Mouse (Mus musculus): ENCODE data around the gene Gnl2.

Gene Gnl2

GRCm38 (mm10) chr4:125002978-125003377 is 13.4 kb upstream of the Gnl2 start:
- no peak for DNase-seq (ENCODE audit: low read depth, low spot score)

- DNase-seq (ENCODE audit: low read depth, low spot score), result no peak
These were observed 11.5 kb upstream of the Gnl2 start for GRCm38 (mm10) chr4:125004886-125005285.

- DNase-seq (ENCODE audit: low read depth, low spot score), result no peak
These were observed 8.9 kb upstream of the Gnl2 start for GRCm38 (mm10) chr4:125007460-125007859.

- no peak for DNase-seq (ENCODE audit: low read depth, low spot score)
These were observed 8.2 kb upstream of the Gnl2 start for GRCm38 (mm10) chr4:125008220-125008619.

GRCm38 (mm10) chr4:125008712-125009111 is 7.7 kb upstream of the Gnl2 start:
- no peak for DNase-seq (ENCODE audit: low read depth, low spot score)

- no peak for DNase-seq (ENCODE audit: low read depth, low spot score)
These were observed 1.0 kb downstream of the Gnl2 start for GRCm38 (mm10) chr4:125017431-125017830.

GRCm38 (mm10) chr4:125020780-125021538 is 4.6 kb downstream of the Gnl2 start:
- peak; percentile 37 for DNase-seq (ENCODE audit: low read depth, low spot score)

GRCm38 (mm10) chr4:125029891-125030614 is 13.7 kb downstream of the Gnl2 start:
- DNase-seq (ENCODE audit: low read depth, low spot score), result peak; percentile 96

- DNase-seq (ENCODE audit: low read depth, low spot score), result no peak
These were observed 18.0 kb downstream of the Gnl2 start for GRCm38 (mm10) chr4:125034341-125034740.

- no peak for DNase-seq (ENCODE audit: low read depth, low spot score)
These were observed 28.1 kb downstream of the Gnl2 start for GRCm38 (mm10) chr4:125044454-125044853.

GRCm38 (mm10) chr4:125055385-125055784 is 39.0 kb downstream of the Gnl2 start:
- no peak for DNase-seq (ENCODE audit: low read depth, low spot score)

GRCm38 (mm10) chr4:125056476-125056875 is 40.1 kb downstream of the Gnl2 start:
- no peak for DNase-seq (ENCODE audit: low read depth, low spot score)

GRCm38 (mm10) chr4:125057273-125057672 is 40.9 kb downstream of the Gnl2 start:
- DNase-seq (ENCODE audit: low read depth, low spot score), result no peak

GRCm38 (mm10) chr4:125058033-125058432 is 41.6 kb downstream of the Gnl2 start:
- no peak for DNase-seq (ENCODE audit: low read depth, low spot score)

GRCm38 (mm10) chr4:125059025-125059424 is 42.6 kb downstream of the Gnl2 start:
- DNase-seq (ENCODE audit: low read depth, low spot score), result peak; percentile 76

- DNase-seq (ENCODE audit: low read depth, low spot score), result no peak
These were observed 47.4 kb downstream of the Gnl2 start for GRCm38 (mm10) chr4:125063829-125064228.

- peak; percentile 78 for DNase-seq (ENCODE audit: low read depth, low spot score)
These were observed 49.3 kb downstream of the Gnl2 start, which contains the start of gene Dnali1 for GRCm38 (mm10) chr4:125065517-125066307. Gene Dnali1, minus strand, starts transcription at chr4:125065703.

GRCm38 (mm10) chr4:125066490-125067370 is 50.3 kb downstream of the Gnl2 start, which contains the start of gene Snip1:
Gene Snip1, plus strand, starts transcription at chr4:125066672.
- DNase-seq (ENCODE audit: low read depth, low spot score), result peak; percentile 97

- DNase-seq (ENCODE audit: low read depth, low spot score), result no peak
These were observed 61.3 kb downstream of the Gnl2 start for GRCm38 (mm10) chr4:125077700-125078099.

- no peak for DNase-seq (ENCODE audit: low read depth, low spot score)
These were observed 62.3 kb downstream of the Gnl2 start for GRCm38 (mm10) chr4:125078698-125079097.
